Mouse (Mus musculus): ENCODE measurements at regions not wholly inside any gene's neighbourhood (a gene's known extent, or its start where the extent isn't known, plus 50 kb on each side); places are given as distances from the start of the nearest gene placed in this dataset.
A peak's percentile ranks its signal among the peaks of the same experiment; 100 is the strongest.

DNA sequence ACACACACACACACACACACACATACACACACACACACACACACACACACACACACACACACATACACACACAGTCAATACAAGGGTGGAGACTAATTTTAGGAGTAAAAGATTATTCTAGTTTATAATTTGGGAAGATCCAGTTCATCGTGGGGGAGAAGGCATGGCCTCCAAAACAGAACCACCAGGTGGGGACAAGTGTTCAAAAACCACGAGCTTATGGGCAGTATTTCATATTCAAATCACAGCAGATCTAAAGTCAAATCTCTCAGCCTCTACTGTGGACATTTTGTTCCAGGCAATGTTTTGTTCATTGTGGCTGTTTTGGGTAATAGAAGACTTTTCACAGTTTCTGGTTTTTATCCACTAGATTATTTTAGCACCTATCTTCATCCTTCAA lies 193.5 kb downstream of the Tmsb4x start:
- Histone ChIP-seq H3K27ac (no peak overlapping the region), H3K4me3 (no peak overlapping the region)
- DNase-seq = no peak
- peak; percentile 21 for TF ChIP-seq CTCF (IDR thresholded peaks at IDR 0.05)
- intact Hi-C loops (cut with DNase I) = no loop called here

DNA sequence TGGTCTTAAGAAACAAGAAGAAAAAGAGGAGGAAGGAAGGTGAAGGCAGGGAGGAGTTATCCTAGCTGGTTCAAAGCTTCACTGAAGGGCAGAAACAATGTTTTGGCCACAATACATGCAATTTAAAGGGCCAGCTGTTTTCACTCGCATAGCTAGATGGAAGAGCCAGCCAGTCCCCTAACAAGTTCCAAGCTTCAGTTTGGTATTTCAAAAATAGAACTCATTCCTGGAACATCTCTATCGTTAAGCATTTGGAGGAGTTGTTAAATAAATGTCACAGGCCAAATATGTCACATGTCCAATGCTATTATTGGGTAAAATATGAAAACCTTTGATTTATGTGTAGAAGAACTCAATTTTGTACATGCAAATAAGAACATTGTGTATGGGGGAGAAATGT lies 194.8 kb downstream of the Tmsb4x start:
- no peak for DNase-seq
- Histone ChIP-seq H3K27ac (peak overlapping the region; percentile 28; the same call in 1 of the 2 replicates), H3K4me3 (no peak overlapping the region)
- intact Hi-C loops (cut with DNase I) = no loop called here
- TF ChIP-seq CTCF (IDR thresholded peaks at IDR 0.05) = no peak

DNA sequence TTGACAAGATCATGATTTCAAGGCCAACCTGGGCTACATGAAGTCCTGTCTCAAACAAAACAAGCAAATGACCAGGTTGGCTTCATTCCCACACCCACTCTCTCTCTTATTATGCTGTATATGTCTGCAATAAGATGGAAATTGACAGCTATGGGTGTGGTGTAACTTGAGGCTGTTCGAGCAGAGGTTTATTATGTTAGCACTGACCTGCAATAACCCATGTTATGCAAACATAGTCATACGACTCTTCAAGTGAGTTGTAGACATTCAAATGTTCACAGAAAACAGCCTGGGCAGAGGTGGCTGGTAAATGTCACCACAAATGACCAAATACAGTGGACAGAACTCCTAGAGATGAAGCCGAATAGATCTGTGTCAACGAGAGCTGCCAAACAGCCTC lies 196.2 kb downstream of the Tmsb4x start:
- Histone ChIP-seq H3K4me3 (no peak overlapping the region), H3K27ac (no peak overlapping the region)
- no peak for TF ChIP-seq CTCF (IDR thresholded peaks at IDR 0.05)
- intact Hi-C loops (cut with DNase I) = no loop called here
- DNase-seq = no peak

DNA sequence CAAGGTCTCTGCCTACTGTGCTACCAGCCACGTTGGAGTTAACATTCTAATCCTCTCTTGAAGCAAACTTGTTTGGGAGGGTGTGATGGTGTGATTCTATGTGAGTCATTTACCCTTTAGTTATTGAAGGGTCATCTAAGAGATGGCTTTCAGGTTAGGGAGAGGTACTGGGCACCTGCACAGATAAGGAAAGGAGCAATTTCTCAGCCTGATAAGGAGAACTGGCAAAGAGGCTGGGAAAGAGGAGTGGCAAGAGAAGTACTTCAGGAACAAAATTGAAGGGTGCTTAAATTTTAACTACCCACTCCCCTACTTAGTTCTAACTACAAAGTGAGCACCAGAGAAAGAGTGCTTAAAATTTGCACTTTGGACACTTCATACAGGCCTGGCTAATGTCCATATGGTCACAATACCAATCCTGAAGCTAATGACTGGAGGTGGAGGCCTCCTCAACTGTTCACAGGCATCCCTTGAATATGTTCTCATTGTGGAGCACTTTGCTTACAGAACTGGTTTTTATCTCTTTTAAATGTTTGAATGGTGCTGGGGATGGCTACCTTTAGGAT lies 197.1 kb downstream of the Tmsb4x start:
- H3K4me3 ChIP-seq = no peak overlapping the region
- no peak for TF ChIP-seq CTCF (IDR thresholded peaks at IDR 0.05)
- H3K27ac ChIP-seq = no peak overlapping the region
- intact Hi-C loops (cut with DNase I) = no loop called here
- no peak for DNase-seq

DNA sequence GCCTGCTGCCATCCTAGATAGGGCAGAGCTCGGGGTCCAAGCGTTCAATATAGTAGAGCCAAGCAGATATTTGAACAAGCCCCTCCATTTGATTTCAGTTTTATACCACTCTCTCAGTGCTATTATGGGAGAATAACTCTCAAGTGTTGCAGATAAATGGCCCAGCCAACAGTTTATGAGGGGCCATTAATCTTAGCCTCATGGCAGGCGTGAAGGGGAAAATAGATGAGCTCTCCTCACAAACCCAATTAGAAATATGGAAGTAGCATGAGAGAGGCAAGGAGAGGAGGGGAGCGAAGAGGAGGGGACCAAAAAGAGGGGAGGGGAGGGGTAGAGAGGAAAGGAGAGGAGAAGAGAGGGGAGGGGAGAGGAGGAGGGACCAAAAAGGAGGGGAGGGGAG lies 213.3 kb downstream of the Tmsb4x start:
- no peak for TF ChIP-seq CTCF (IDR thresholded peaks at IDR 0.05)
- Histone ChIP-seq H3K27ac (no peak overlapping the region), H3K4me3 (no peak overlapping the region)
- no peak for DNase-seq
- intact Hi-C loops (cut with DNase I) = no loop called here

DNA sequence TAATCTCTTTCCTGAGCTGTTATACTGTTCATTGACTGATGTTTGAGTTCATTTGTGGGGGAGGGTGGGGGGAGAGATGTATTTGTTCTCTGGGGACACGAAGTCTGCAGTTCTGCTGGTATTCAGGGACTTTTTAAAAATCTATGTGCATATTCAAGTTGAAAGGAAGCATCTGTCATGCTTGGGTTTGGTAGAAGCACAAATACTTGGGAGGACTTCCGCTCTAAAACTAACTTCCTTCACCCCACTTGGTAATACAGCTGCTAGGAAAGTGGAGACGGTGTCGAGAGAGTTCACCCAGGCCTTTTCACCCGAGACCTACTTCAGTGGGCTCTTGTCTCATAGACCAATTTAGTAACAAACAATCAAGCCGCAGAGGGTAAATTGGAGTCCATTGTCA lies 228.1 kb downstream of the Tmsb4x start:
- intact Hi-C loops (cut with DNase I) = no loop called here
- TF ChIP-seq CTCF (IDR thresholded peaks at IDR 0.05) = no peak
- no peak overlapping the region for H3K4me3 ChIP-seq
- no peak for DNase-seq
- H3K27ac ChIP-seq = no peak overlapping the region

DNA sequence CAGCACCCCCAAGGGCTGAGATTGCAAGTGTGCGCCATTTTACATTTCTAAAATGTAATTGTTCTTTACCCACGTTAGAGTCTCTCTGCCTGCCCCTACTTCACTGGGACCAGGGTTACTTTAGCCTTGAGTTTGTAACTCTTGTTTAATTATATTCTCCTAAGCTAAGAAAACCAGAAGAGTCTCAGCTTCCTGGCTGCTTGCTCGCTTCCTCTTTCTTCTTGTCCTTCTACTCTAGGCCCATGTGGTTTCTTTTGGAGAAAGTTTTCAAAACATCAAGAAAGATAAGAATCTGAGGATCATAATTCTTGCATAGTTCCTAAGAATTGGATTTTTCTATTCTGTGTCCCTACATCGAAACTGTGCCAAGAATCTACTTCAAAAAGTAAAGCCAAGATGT lies 228.6 kb downstream of the Tmsb4x start:
- Histone ChIP-seq H3K27ac (no peak overlapping the region), H3K4me3 (no peak overlapping the region)
- no peak for DNase-seq
- TF ChIP-seq CTCF (IDR thresholded peaks at IDR 0.05) = no peak
- intact Hi-C loops (cut with DNase I) = no loop called here

DNA sequence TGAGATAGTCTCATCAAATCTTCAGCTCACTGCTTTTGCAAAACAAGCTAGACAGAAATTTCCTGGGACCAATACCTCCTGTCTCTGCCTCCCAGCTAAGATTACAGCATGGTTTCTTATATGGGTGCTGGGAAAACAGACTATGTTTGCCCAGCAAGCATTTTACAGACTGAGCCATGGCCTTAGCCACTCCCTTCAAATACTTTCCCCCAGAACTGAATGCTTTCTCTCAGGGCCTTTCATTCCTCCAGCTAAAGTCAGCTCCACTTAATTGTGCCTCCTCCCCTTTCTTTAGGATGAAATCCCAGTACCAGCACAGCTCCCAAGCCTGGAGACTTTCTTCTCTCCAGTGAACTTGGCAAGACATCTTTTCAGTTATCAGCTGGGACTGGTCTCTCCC lies 232.1 kb downstream of the Tmsb4x start:
- no peak for TF ChIP-seq CTCF (IDR thresholded peaks at IDR 0.05)
- no peak overlapping the region for H3K27ac ChIP-seq
- intact Hi-C loops (cut with DNase I) = no loop called here
- no peak overlapping the region for H3K4me3 ChIP-seq
- no peak for DNase-seq

DNA sequence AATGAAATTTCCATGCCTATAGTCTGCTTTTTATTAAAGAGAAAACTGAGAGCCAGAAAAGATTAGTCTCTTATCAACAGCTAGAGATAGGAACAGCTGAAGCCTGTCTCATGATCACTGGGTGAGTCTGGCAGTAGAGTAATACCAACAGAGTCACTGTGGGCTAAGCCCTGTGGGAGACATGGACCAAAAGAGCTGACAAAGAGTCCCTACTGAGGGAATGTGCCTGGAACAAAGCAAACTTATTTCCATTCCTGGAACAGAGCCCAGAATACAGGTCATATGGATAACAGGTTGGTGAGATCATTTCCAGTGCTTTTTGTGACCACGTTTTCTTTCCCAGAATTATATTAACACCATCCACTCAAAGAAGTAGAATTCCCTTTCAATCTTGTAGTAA lies 237.4 kb downstream of the Tmsb4x start:
- no peak overlapping the region for H3K4me3 ChIP-seq
- H3K27ac ChIP-seq = no peak overlapping the region
- DNase-seq = no peak
- no peak for TF ChIP-seq CTCF (IDR thresholded peaks at IDR 0.05)
- intact Hi-C loops (cut with DNase I) = no loop called here

DNA sequence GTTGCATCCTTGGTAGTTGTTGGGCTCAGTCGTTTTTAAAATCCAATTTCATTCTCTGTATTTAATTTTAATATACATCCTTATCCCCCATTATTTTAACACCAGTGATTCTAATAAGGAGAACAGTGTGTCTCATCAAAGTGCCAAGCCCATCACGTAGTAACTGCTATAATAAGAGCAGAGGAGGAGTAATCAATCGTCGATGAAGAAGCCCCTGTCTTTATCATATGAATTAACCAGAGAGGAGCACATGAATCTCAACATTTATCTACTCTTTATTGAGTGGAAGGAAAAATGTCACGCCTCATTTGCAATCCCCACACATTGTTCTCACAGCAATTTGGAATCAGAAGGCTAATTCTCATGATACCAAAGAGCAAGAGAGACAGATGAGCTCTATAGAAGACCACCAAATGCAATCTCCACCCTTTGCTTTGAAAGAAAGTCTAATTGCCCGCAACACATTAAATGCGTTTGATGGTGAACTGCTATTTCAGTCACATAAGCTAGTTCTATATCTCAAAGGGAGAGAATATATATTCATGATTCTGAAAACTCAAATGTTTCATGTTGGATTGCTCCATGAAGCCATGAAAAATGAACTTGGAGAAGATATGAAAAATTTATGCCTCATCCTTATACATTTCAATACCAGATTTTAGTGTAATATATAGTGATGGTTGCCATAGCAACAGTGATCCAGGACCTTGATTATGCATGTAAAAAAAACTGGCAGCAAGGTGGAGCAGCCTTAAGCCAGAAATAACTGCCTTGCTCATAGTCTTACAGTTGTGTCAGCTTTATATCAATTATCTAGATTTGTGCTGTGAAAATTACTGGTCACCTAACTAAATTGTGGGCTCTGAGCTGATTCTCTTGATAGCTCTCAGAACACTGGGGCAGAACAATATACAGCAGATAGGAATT lies 244.2 kb downstream of the Tmsb4x start:
- no peak for TF ChIP-seq CTCF (IDR thresholded peaks at IDR 0.05)
- no peak for DNase-seq
- H3K4me3 ChIP-seq = no peak overlapping the region
- H3K27ac ChIP-seq = no peak overlapping the region
- intact Hi-C loops (cut with DNase I) = no loop called here

DNA sequence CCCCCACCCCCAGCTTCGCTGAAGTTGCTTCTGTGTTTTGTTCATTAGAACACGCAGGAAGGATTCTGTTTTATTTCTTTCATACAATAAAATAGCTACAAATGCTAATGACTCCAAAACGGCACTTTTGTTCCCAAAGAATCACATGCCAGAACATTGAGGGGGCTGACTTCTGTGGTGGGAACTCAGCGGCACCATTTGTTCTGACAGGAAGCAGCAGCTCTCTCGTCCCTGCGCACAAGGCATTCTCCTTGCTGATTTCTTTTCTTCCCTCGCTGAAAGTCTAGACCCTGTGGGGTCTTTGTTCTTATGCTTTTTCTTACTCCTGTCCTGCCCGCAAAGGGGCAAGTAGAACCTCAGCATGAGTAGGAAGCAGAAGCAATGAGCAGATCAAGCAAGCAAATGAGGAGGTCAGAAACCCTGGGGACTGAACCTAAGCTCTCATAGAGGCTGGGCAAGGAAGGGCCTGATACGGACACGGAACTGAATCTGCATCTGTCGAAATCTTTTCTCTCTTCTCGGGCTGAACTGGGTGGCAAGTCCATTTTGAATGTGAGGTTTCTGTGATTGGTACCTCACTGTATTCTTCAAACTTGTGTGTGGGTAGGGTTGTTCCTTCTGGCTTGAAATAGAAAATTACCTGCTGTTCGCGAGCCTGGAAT lies 256.5 kb downstream of the Tmsb4x start:
- intact Hi-C loops (cut with DNase I) = no loop called here

DNA sequence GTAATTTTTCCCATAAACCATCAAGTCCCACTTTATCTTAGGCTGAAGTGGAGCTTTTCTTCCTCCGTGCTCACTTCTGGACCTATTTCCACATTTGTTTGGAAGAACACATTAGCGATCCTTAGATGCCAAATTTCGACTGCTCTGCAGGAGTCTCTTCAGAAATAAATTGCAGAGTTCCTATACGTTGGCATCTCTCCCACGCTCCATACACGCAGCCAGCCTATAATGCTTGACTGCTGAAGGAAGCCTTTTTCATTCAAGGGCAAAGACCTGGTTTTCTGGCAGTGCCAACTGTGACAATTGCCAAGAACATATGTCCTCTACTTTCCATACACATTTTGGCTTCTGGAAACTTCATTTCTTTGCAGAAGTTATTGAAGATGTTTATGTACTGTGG lies 258.1 kb downstream of the Tmsb4x start:
- Histone ChIP-seq H3K27ac (no peak overlapping the region), H3K4me3 (no peak overlapping the region)
- no peak for TF ChIP-seq CTCF (IDR thresholded peaks at IDR 0.05)
- intact Hi-C loops (cut with DNase I) = no loop called here
- DNase-seq = no peak

More for the DNA sequence above, 256.5 kb downstream of the Tmsb4x start:
- Histone ChIP-seq H3K27ac (no peak overlapping the region), H3K4me3 (no peak overlapping the region)
- no peak for DNase-seq
- TF ChIP-seq CTCF (IDR thresholded peaks at IDR 0.05) = no peak

DNA sequence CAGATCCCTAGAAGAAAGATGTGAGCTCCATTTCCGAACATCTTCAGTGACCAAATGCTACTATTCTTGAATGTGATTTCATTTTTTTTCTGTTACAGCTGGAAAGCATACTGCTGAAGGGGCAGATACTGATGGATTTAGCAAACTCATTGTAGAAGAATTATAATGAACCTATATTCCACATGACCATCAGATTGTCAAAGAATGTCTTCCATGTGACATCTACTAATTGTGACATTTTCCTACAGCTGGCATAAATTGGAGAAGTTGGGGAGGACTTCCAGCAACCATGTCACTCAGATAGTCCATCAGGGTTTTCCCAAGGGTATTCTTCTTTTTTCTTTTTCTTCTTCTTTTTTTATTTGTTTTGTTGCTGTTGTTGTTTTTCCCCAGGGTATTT lies 263.2 kb downstream of the Tmsb4x start:
- DNase-seq = no peak
- no peak for TF ChIP-seq CTCF (IDR thresholded peaks at IDR 0.05)
- no peak overlapping the region for H3K4me3 ChIP-seq
- intact Hi-C loops (cut with DNase I) = no loop called here
- no peak overlapping the region for H3K27ac ChIP-seq

Measured in gastrocnemius, adult 2 months (tissue).